14 mouse cellular contexts compared by ENCODE assay signal in genomic region chr11:90586203-90586602, GRCm38 (mm10). TPM values are rescaled to one million over a fixed set of nuclear protein-coding genes. Genes with fewer than 3 reads are reported as not detected.
DNase-seq lines count a peak whose midpoint lies in the region; ATAC-seq and TF ChIP-seq lines count a peak whose summit lies in the region.
"Had no signal": no experiment of that assay in that cellular context is flagged by ENCODE, and none has a peak within 500 bp of the region (broad histone marks: within the 10 kb centered on the region; RNA-seq: fewer than 3 reads in every experiment).

No protein-coding gene starts in this region.

- TF ChIP-seq POLR2A in liver, adult 2 months (IDR thresholded peaks at IDR 0.05; ENCODE audit: extremely low read depth, insufficient read depth, low read length) = no peak
- no peak for TF ChIP-seq POLR2A in bone marrow, adult 2 months (IDR thresholded peaks at IDR 0.05; ENCODE audit: borderline replicate concordance, control insufficient read depth, low read depth, low read length)
- no peak for TF ChIP-seq POLR2A in lung, adult 2 months (IDR thresholded peaks at IDR 0.05; ENCODE audit: borderline replicate concordance, extremely low read depth, low read depth, low read length)

- WGBS in liver, adult 2 months = 66% methylated on average over 8 of the region's 8 CpGs
- 68% methylated on average over 8 of the region's 8 CpGs for WGBS in liver, embryonic 12.5 days (ENCODE audit: insufficient replicate concordance)
- 5% methylated on average over 8 of the region's 8 CpGs for whole genome bisulfite sequencing in bone marrow, adult 2 months
- WGBS in lung, adult 2 months = 59% methylated on average over 8 of the region's 8 CpGs
- 40% methylated on average over 8 of the region's 8 CpGs for WGBS in liver, postnatal 0 days (ENCODE audit: insufficient replicate concordance)

- no peak overlapping the region for H3K4me2 ChIP-seq in liver, embryonic 12.5 days
- no peak overlapping the region for H3K4me2 ChIP-seq in liver, postnatal 0 days (ENCODE audit: low read depth, low read length)
- H3K4me2 ChIP-seq: embryonic facial prominence, embryonic 15.5 days; limb, embryonic 12.5 days; midbrain, embryonic 12.5 days had no signal

- no peaks in the 10 kb centered on the region for H3K4me1 ChIP-seq in liver, adult 2 months (ENCODE audit: control insufficient read depth, insufficient read depth, low read length)
- H3K4me1 ChIP-seq in liver, embryonic 12.5 days = no peaks in the 10 kb centered on the region
- H3K4me1 ChIP-seq in bone marrow, adult 2 months (ENCODE audit: control insufficient read depth, insufficient read depth, low read length) = peaks cover 2% of the 10 kb centered on the region; the same call in 1 of the 2 replicates
- no peaks in the 10 kb centered on the region for H3K4me1 ChIP-seq in lung, adult 2 months (ENCODE audit: control insufficient read depth, insufficient read depth, low read length)
- no peaks in the 10 kb centered on the region for H3K4me1 ChIP-seq in liver, postnatal 0 days (ENCODE audit: insufficient read depth)
- H3K4me1 ChIP-seq: embryonic facial prominence, embryonic 15.5 days; limb, embryonic 12.5 days; midbrain, embryonic 12.5 days had no signal

- TF ChIP-seq EP300 in liver, postnatal 0 days (IDR thresholded peaks at IDR 0.05; ENCODE audit: low read depth) = no peak

- H3K9me3 ChIP-seq in liver, embryonic 12.5 days (replicated peaks) = no peaks in the 10 kb centered on the region
- H3K9me3 ChIP-seq in liver, postnatal 0 days (ENCODE audit: low read length) = no peaks in the 10 kb centered on the region
- H3K9me3 ChIP-seq: embryonic facial prominence, embryonic 15.5 days; midbrain, embryonic 12.5 days had no signal

- H3K9ac ChIP-seq in liver, adult 2 months (ENCODE audit: low read depth, low read length) = no peak overlapping the region
- no peak overlapping the region for H3K9ac ChIP-seq in liver, embryonic 12.5 days
- H3K9ac ChIP-seq in liver, postnatal 0 days (replicated peaks) = no peak overlapping the region
- H3K9ac ChIP-seq: embryonic facial prominence, embryonic 15.5 days; forebrain, postnatal 0 days; limb, embryonic 12.5 days; midbrain, embryonic 12.5 days had no signal

- peak; percentile 21 for DNase-seq in liver, adult 2 months (ENCODE audit: extremely low read depth, low read depth, low spot score)
- peak; percentile 19 for DNase-seq in lung, adult 2 months
- DNase-seq in liver = no peak
- no peak for DNase-seq in liver, postnatal 0 days
- DNase-seq in ovary, adult 18-20 months (ENCODE audit: low spot score) = no peak
- DNase-seq: cerebellum, postnatal 25 days; forebrain, postnatal 0 days; kidney, adult 8-10 months had no signal

- no peak for TF ChIP-seq CTCF in liver, adult 2 months (IDR thresholded peaks at IDR 0.05; ENCODE audit: low read depth, low read length)
- TF ChIP-seq CTCF in bone marrow, adult 2 months (IDR thresholded peaks at IDR 0.05; ENCODE audit: control insufficient read depth, insufficient read depth, low read length) = no peak
- no peak for TF ChIP-seq CTCF in lung, adult 2 months (IDR thresholded peaks at IDR 0.05; ENCODE audit: insufficient read depth, low read length)
- no peak for TF ChIP-seq CTCF in liver, postnatal 0 days (IDR thresholded peaks at IDR 0.05; ENCODE audit: low read depth)

- H3K79me2 ChIP-seq in liver, adult 2 months (ENCODE audit: control insufficient read depth, insufficient read depth, low read length) = no peaks in the 10 kb centered on the region

- no peaks in the 10 kb centered on the region; the same call in 1 of the 2 replicates for H3K36me3 ChIP-seq in liver, adult 2 months (ENCODE audit: control insufficient read depth, insufficient read depth, low read length)
- peaks cover 23% of the 10 kb centered on the region for H3K36me3 ChIP-seq in liver, embryonic 12.5 days
- H3K36me3 ChIP-seq in liver, postnatal 0 days (replicated peaks; ENCODE audit: insufficient read depth, low read length) = no peaks in the 10 kb centered on the region

- H3K27me3 ChIP-seq in liver, adult 2 months (ENCODE audit: control insufficient read depth, insufficient read depth, low read length) = no peaks in the 10 kb centered on the region
- no peaks in the 10 kb centered on the region for H3K27me3 ChIP-seq in liver, embryonic 12.5 days (replicated peaks)
- H3K27me3 ChIP-seq in liver, postnatal 0 days (ENCODE audit: insufficient read depth, low read length) = no peaks in the 10 kb centered on the region
- H3K27me3 ChIP-seq: embryonic facial prominence, embryonic 15.5 days; limb, embryonic 12.5 days; midbrain, embryonic 12.5 days had no signal

- ATAC-seq in liver, embryonic 12.5 days = no peak
- 0 out of 2 replicates have a peak, but pooled peaks have one; percentile 37 for ATAC-seq in megakaryocyte-erythroid progenitor cell, adult 5-6 weeks (replicated peaks; ENCODE audit: low FRiP score, low TSS enrichment, poor library complexity, severe bottlenecking)
- ATAC-seq in liver, postnatal 0 days = no peak
- ATAC-seq: forebrain, postnatal 0 days had no signal

- no peak overlapping the region for H3K27ac ChIP-seq in liver, adult 2 months (replicated peaks; ENCODE audit: insufficient read depth, low read depth, low read length)
- H3K27ac ChIP-seq in liver, embryonic 12.5 days = no peak overlapping the region
- H3K27ac ChIP-seq in bone marrow, adult 2 months (ENCODE audit: control insufficient read depth, insufficient read depth, low read depth, low read length, poor library complexity) = no peak overlapping the region
- no peak overlapping the region for H3K27ac ChIP-seq in liver, postnatal 0 days (ENCODE audit: low read depth)
- H3K27ac ChIP-seq: embryonic facial prominence, embryonic 15.5 days; limb, embryonic 12.5 days; midbrain, embryonic 12.5 days had no signal

- H3K4me3 ChIP-seq in liver, adult 2 months (ENCODE audit: insufficient read depth, low read depth, low read length) = no peak overlapping the region
- H3K4me3 ChIP-seq in liver, embryonic 12.5 days = no peak overlapping the region
- peak overlapping the region; percentile 22 for H3K4me3 ChIP-seq in bone marrow, adult 2 months (replicated peaks; ENCODE audit: control insufficient read depth, low read depth, low read length)
- no peak overlapping the region for H3K4me3 ChIP-seq in lung, adult 2 months (replicated peaks; ENCODE audit: extremely low read depth, low read depth, low read length)
- no peak overlapping the region for H3K4me3 ChIP-seq in liver, postnatal 0 days (ENCODE audit: low read depth, low read length)
- H3K4me3 ChIP-seq: embryonic facial prominence, embryonic 15.5 days; limb, embryonic 12.5 days; midbrain, embryonic 12.5 days had no signal

RNA-seq across cellular contexts. Expression of gene Stxbp4, which starts 51.7 kb away (rescaled TPM):
- 1.6 and 1.8 TPM in 2 replicates for total RNA-seq in liver, adult 2 months (2014; rRNA removed)
- polyA plus RNA-seq in liver, adult 2 months (2012; rRNA removed) = 0.61 and 0.62 TPM in 2 replicates
- polyA plus RNA-seq in liver, embryonic 12.5 days (2016; fragmentation: Nextera tagmentation; extraction: Ambion mirVana) = 11.2 and 12.9 TPM in 2 replicates
- 3.5 and 3.8 TPM in 2 replicates for polyA plus RNA-seq in bone marrow, adult 2 months (2011; ENCODE audit: insufficient read depth, insufficient read length, low replicate concordance, missing spikeins)
- 2.4 and 3.4 TPM in 2 replicates for polyA plus RNA-seq in lung, adult 2 months (2012; rRNA removed)
- 14.0 and 20.4 TPM in 2 replicates for total RNA-seq in megakaryocyte-erythroid progenitor cell, adult 5-6 weeks (2014; fragmentation: Nextera tagmentation)
- total RNA-seq in megakaryocyte-erythroid progenitor cell, adult 5-6 weeks (2017) = 4.1 and 7.0 TPM in 2 replicates
- polyA plus RNA-seq in liver, postnatal 0 days (2015; fragmentation: Nextera tagmentation; extraction: Ambion mirVana) = 1.3 and 1.9 TPM in 2 replicates

RNA-seq across cellular contexts. Expression of gene Cox11, which starts 51.8 kb away (rescaled TPM):
- 10.6 and 11.5 TPM in 2 replicates for total RNA-seq in liver, adult 2 months (2014; rRNA removed)
- polyA plus RNA-seq in liver, adult 2 months (2012; rRNA removed) = 15.7 and 16.6 TPM in 2 replicates
- polyA plus RNA-seq in liver, embryonic 12.5 days (2016; fragmentation: Nextera tagmentation; extraction: Ambion mirVana) = 38.2 and 40.5 TPM in 2 replicates
- 14.5 and 17.5 TPM in 2 replicates for polyA plus RNA-seq in bone marrow, adult 2 months (2011; ENCODE audit: insufficient read depth, insufficient read length, low replicate concordance, missing spikeins)
- polyA plus RNA-seq in lung, adult 2 months (2012; rRNA removed) = 6.9 and 11.9 TPM in 2 replicates
- 37.0 and 40.1 TPM in 2 replicates for total RNA-seq in megakaryocyte-erythroid progenitor cell, adult 5-6 weeks (2014; fragmentation: Nextera tagmentation)
- total RNA-seq in megakaryocyte-erythroid progenitor cell, adult 5-6 weeks (2017) = 15.5 and 37.0 TPM in 2 replicates
- polyA plus RNA-seq in liver, postnatal 0 days (2015; fragmentation: Nextera tagmentation; extraction: Ambion mirVana) = 16.3 and 22.5 TPM in 2 replicates

Comparison
In these comparisons a context has a peak if more than half of its experiments do, and no peak if none do; other contexts are left out.
1. DNase-seq: peak in liver, adult 2 months (single experiment) and lung, adult 2 months (single experiment); none in liver (single experiment), liver, postnatal 0 days (single experiment) and ovary, adult 18-20 months (single experiment).